Mouse (Mus musculus) left cerebral cortex, postnatal 4 days (tissue): ENCODE measurements around the gene Trim63. TPM values are rescaled to one million over a fixed set of nuclear protein-coding genes. Genes with fewer than 3 reads are reported as not detected.
"Not testable (repeated sequence)": the region's sequence is repeated elsewhere in the genome, so short reads cannot be mapped to it uniquely, and the experiment has no call there.

ENCODE experiments used
- DNase-seq: peaks from one replicate; pipeline ENCODE4 v3.0.0-alpha.2; 2022
- intact Hi-C: fragments of 180-260 bp; cut with DNase I; formaldehyde crosslinking; loops from one replicate; pipeline ENCODE4 v1.15.1; 2025
- total RNA-seq, 2 experiments: library from RNA; stranded (reverse); gene quantifications; 2 replicates each; pipeline ENCODE4 v1.2.3; 2021

Trim63 gene
- total RNA-seq, 2 experiments from 2014 or later = 0.44 to 0.46 TPM

- DNase-seq, intact Hi-C loops: not testable (repeated sequence)
Observed at GRCm38 (mm10) chr4:134341231-134341630, 26.3 kb downstream of the Trim63 start.

- intact Hi-C loops = no loop called here
- no peak for DNase-seq
Observed at GRCm38 (mm10) chr4:134342213-134342779, 27.4 kb downstream of the Trim63 start.

GRCm38 (mm10) chr4:134343071-134344031 is 28.4 kb downstream of the Trim63 start, which contains the start of gene Slc30a2:
TSS of gene Slc30a2 (plus strand) at chr4:134343181.
- no peak for DNase-seq
- intact Hi-C loops = no loop called here

GRCm38 (mm10) chr4:134344620-134345019 is 29.7 kb downstream of the Trim63 start:
- intact Hi-C loops = no loop called here
- DNase-seq = no peak

- DNase-seq = no peak
- intact Hi-C loops = no loop called here
Observed at GRCm38 (mm10) chr4:134345802-134346201, 30.9 kb downstream of the Trim63 start.

- intact Hi-C loops = no loop called here
- no peak for DNase-seq
Observed at GRCm38 (mm10) chr4:134348078-134348477, 33.2 kb downstream of the Trim63 start.

GRCm38 (mm10) chr4:134348545-134348944 is 33.6 kb downstream of the Trim63 start:
- no peak for DNase-seq
- intact Hi-C loops = no loop called here

GRCm38 (mm10) chr4:134349829-134350228 is 34.9 kb downstream of the Trim63 start:
- intact Hi-C loops = no loop called here
- DNase-seq = no peak

- intact Hi-C loops = no loop called here
- DNase-seq = no peak
Observed at GRCm38 (mm10) chr4:134350641-134351040, 35.7 kb downstream of the Trim63 start.

GRCm38 (mm10) chr4:134351329-134352260 is 36.7 kb downstream of the Trim63 start:
- no peak for DNase-seq
- intact Hi-C loops = no loop called here

- intact Hi-C loops = no loop called here
- no peak for DNase-seq
Observed at GRCm38 (mm10) chr4:134352261-134352707, 37.4 kb downstream of the Trim63 start.

- intact Hi-C loops = no loop called here
- no peak for DNase-seq
Observed at GRCm38 (mm10) chr4:134352929-134353328, 38.0 kb downstream of the Trim63 start.

GRCm38 (mm10) chr4:134353527-134354409 is 38.8 kb downstream of the Trim63 start:
- intact Hi-C loops = no loop called here
- DNase-seq = no peak

GRCm38 (mm10) chr4:134355841-134356452 is 41.0 kb downstream of the Trim63 start:
- peak; percentile 64 for DNase-seq
- intact Hi-C loops = no loop called here

- peak; percentile 76 for DNase-seq
- intact Hi-C loops = no loop called here
Observed at GRCm38 (mm10) chr4:134356591-134357460, 41.9 kb downstream of the Trim63 start.

GRCm38 (mm10) chr4:134357461-134357771 is 42.5 kb downstream of the Trim63 start:
- intact Hi-C loops = no loop called here
- DNase-seq = no peak

- DNase-seq = no peak
- intact Hi-C loops = no loop called here
Observed at GRCm38 (mm10) chr4:134359649-134360048, 44.7 kb downstream of the Trim63 start.

GRCm38 (mm10) chr4:134361215-134361614 is 46.3 kb downstream of the Trim63 start:
- DNase-seq = no peak
- intact Hi-C loops = no loop called here

GRCm38 (mm10) chr4:134362124-134362523 is 47.2 kb downstream of the Trim63 start:
- no peak for DNase-seq

More at GRCm38 (mm10) chr4:134362124-134362523, 47.2 kb downstream of the Trim63 start:
- intact Hi-C loops = no loop called here
